Mouse (Mus musculus) heart, adult 2 months (tissue): ENCODE data around the gene Gm43552. TPM values are rescaled to one million over a fixed set of nuclear protein-coding genes. Genes with fewer than 3 reads are reported as not detected.
A peak's percentile ranks its signal among the peaks of the same experiment; 100 is the strongest.

Experiments used
- DNase-seq, 2 experiments: peaks; one replicate each; pipeline ENCODE4 v3.0.0; 2021
- H3K27ac ChIP-seq: fragments of 200-600 bp; 2 replicates; pipeline ENCODE4 v1.8.1; 2022
- H3K27me3 ChIP-seq: fragments of 200-500 bp; 2 replicates; pipeline ENCODE4 v1.6.1; 2012; ENCODE audit warnings: mild to moderate bottlenecking, low read length, inconsistent platforms, mixed read lengths; ENCODE audit not compliant: control insufficient read depth, insufficient read depth
- H3K36me3 ChIP-seq: fragments of 200-500 bp; 2 replicates; pipeline ENCODE4 v1.6.1; 2012; ENCODE audit warnings: low read length, inconsistent platforms; ENCODE audit not compliant: control insufficient read depth, insufficient read depth
- H3K4me1 ChIP-seq: fragments of 200-500 bp; 2 replicates; pipeline ENCODE4 v1.6.1; 2011; ENCODE audit warnings: low read length; ENCODE audit not compliant: control insufficient read depth, insufficient read depth
- H3K4me3 ChIP-seq: fragments of 200-600 bp; 2 replicates; pipeline ENCODE4 v1.8.1; 2022
- H3K79me2 ChIP-seq: fragments of 200-500 bp; replicated peaks from 2 replicates; pipeline ENCODE4 v1.6.1; 2012; ENCODE audit warnings: mild to moderate bottlenecking, inconsistent platforms, low read length, moderate library complexity, mixed read lengths; ENCODE audit not compliant: control insufficient read depth, insufficient read depth
- H3K9ac ChIP-seq: fragments of 200-500 bp; 2 replicates; pipeline ENCODE4 v1.6.1; 2012; ENCODE audit warnings: low read depth, mild to moderate bottlenecking, control low read depth, inconsistent platforms, low read length, mixed read lengths
- CTCF ChIP-seq: fragments of 200-600 bp; IDR thresholded peaks from 2 replicates; pipeline ENCODE4 v1.8.1; 2022; ENCODE audit warnings: antibody characterized with exemption, mild to moderate bottlenecking, moderate library complexity
- EP300 ChIP-seq: fragments of 200-500 bp; IDR thresholded peaks from 2 replicates; pipeline ENCODE4 v1.6.1; 2011; ENCODE audit warnings: low read depth, low read length, control low read depth; ENCODE audit not compliant: insufficient read depth
- POLR2A ChIP-seq: fragments of 200-500 bp; IDR thresholded peaks from 2 replicates; pipeline ENCODE4 v1.6.1; 2011; ENCODE audit warnings: mild to moderate bottlenecking, low read depth, low read length, control low read depth; ENCODE audit not compliant: insufficient read depth
- WGBS: fragments of 180-500 bp; shearing (Covaris S2); methylation state at CpG from one replicate; pipeline ENCODE4 v1.1.7; 2018; 5-methylcytosine and 5-hydroxymethylcytosine counted together
- intact Hi-C: fragments of 180-260 bp; cut with DNase I; formaldehyde crosslinking; loops from one replicate; pipeline ENCODE4 v1.15.1; 2025
- polyA plus RNA-seq: library from polyadenylated mRNA; depleted of rRNA; stranded (reverse); fragments of >200 nt; gene quantifications from 2 replicates; pipeline ENCODE4 v1.2.3, GENCODE M21; 2012
- total RNA-seq, 2 experiments: library from RNA; stranded (reverse); gene quantifications; 2 replicates each; pipeline ENCODE4 v1.2.3; 2021

The Gm43552 gene
- total and polyA plus RNA-seq, 3 experiments: not detected

DNA sequence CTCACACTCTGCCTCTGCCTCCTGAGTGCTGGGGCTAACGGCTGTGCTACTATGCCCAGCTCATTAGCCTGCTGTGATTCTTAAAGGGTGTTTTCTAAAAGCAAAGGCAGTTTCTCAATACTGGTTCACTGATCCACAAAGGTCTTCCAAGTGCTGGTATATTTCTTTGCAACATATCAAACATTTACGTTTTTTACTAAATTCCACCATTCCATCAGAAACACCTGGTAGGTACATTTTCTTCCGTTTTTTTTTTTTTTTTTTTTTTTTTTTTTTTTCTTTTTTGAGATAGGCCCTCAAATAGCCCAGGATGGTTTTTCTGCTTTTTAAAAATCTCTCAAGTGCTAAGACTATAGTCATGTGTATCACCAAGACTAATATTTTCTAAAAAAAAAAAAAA is 38.6 kb upstream of the Gm43552 start:
- 75% methylated on average over 3 of the region's 3 CpGs for WGBS
- peaks cover under 1% of the 10 kb centered on the region; the same call in 1 of the 2 replicates for H3K4me1 ChIP-seq
- no peaks in the 10 kb centered on the region for H3K36me3 ChIP-seq
- no peak for TF ChIP-seq POLR2A
- no peak for TF ChIP-seq CTCF
- intact Hi-C loops: loop anchor here (10.0 kb wide), 1 partner anchor 196 kb away; the partner anchor contains the start of gene Rfc1
- no peak overlapping the region for H3K4me3 ChIP-seq
- DNase-seq: no peak
- no peak overlapping the region for H3K27ac ChIP-seq
- no peaks in the 10 kb centered on the region for H3K27me3 ChIP-seq
- H3K9ac ChIP-seq: no peak overlapping the region
- H3K79me2 ChIP-seq: no peaks in the 10 kb centered on the region

GRCm38 (mm10) chr5:65525674-65526443 is 33.2 kb upstream of the Gm43552 start:
- Histone ChIP-seq H3K4me1 (no peaks in the 10 kb centered on the region), H3K9ac (no peak overlapping the region), H3K27me3 (no peaks in the 10 kb centered on the region), H3K36me3 (no peaks in the 10 kb centered on the region), H3K27ac (no peak overlapping the region), H3K79me2 (no peaks in the 10 kb centered on the region), H3K4me3 (no peak overlapping the region)
- DNase-seq: no peak
- WGBS: 42% methylated on average over 8 of the region's 8 CpGs
- intact Hi-C loops: no loop called here
- TF ChIP-seq EP300: no peak
- TF ChIP-seq CTCF: peak; percentile 52
- no peak for TF ChIP-seq POLR2A

- Histone ChIP-seq H3K27ac (no peak overlapping the region), H3K79me2 (no peaks in the 10 kb centered on the region), H3K4me3 (no peak overlapping the region), H3K36me3 (no peaks in the 10 kb centered on the region), H3K27me3 (no peaks in the 10 kb centered on the region), H3K4me1 (no peaks in the 10 kb centered on the region), H3K9ac (no peak overlapping the region)
- intact Hi-C loops: no loop called here
- 75% methylated on average over 4 of the region's 4 CpGs for WGBS
- DNase-seq: no peak
- TF ChIP-seq POLR2A (no peak), CTCF (no peak), EP300 (no peak)
Observed at GRCm38 (mm10) chr5:65524831-65525230, 32.2 kb upstream of the Gm43552 start.

DNA sequence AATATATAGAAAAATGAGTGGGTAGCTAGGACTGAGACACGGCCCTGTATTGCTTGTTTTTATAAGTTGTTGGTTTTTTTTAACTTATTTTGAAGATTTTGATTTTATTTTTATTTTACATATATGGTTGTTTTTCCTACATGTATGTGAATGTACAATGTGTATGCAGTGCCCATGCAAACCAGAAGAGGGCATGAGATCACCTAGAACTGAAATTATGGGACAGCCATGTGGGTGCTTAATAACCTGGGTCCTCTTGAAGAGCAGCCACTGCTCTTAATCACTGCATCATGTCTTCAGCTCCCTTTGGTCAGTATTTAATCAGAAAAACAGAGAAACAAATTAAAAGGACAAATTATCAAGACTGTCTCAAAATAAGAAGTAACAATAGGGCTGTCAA is 29.2 kb upstream of the Gm43552 start:
- Histone ChIP-seq H3K4me3 (no peak overlapping the region), H3K79me2 (no peaks in the 10 kb centered on the region), H3K27ac (no peak overlapping the region), H3K4me1 (no peaks in the 10 kb centered on the region), H3K9ac (no peak overlapping the region), H3K36me3 (no peaks in the 10 kb centered on the region), H3K27me3 (no peaks in the 10 kb centered on the region)
- 93% methylated on average over 1 of the region's 1 CpGs for WGBS
- intact Hi-C loops: no loop called here
- TF ChIP-seq CTCF: peak; percentile 28
- no peak for TF ChIP-seq EP300
- no peak for DNase-seq

DNA sequence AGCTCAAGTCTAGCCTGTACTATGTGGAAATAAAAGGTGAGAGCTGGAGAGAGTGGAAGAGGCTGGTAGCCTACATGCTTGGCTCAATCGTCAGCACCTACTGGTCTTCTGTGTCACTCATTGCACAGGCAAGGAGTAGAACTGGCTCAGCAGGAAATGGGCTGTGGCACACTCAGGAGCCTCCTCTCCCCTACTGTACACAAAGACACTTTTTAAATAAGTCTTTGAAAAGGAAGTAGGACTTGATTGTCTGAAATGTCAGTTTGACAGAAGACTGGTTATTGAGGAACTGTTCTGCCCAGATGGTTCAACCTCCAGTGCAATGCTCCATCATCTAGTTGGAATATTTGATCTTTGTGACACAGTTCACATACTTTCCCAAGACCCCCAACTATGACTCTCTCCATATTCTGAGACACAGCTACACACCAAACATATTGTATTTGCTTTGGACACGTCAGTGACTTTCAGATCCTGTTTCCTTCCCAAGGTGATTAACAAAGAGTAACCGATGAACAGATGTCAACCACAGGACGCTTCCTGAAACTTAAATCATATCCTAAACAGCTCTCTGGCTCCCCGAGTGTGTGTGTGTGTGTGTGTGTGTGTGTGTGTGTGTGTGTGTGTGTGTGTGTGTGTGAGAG is 22.1 kb upstream of the Gm43552 start:
- no peak overlapping the region for H3K27ac ChIP-seq
- no peaks in the 10 kb centered on the region for H3K79me2 ChIP-seq
- DNase-seq: no peak
- H3K27me3 ChIP-seq: no peaks in the 10 kb centered on the region
- H3K36me3 ChIP-seq: no peaks in the 10 kb centered on the region
- H3K4me3 ChIP-seq: no peak overlapping the region
- H3K9ac ChIP-seq: no peak overlapping the region
- WGBS: 32% methylated on average over 5 of the region's 5 CpGs
- intact Hi-C loops: no loop called here
- H3K4me1 ChIP-seq: peaks cover 1% of the 10 kb centered on the region
- TF ChIP-seq CTCF: no peak
- no peak for TF ChIP-seq POLR2A
- TF ChIP-seq EP300: no peak

- TF ChIP-seq POLR2A: no peak
- TF ChIP-seq CTCF: no peak
- no peak for TF ChIP-seq EP300
- Histone ChIP-seq H3K9ac (no peak overlapping the region), H3K27ac (no peak overlapping the region), H3K79me2 (no peaks in the 10 kb centered on the region), H3K27me3 (no peaks in the 10 kb centered on the region), H3K36me3 (no peaks in the 10 kb centered on the region), H3K4me1 (peaks cover 1% of the 10 kb centered on the region), H3K4me3 (no peak overlapping the region)
- 34% methylated on average over 3 of the region's 3 CpGs for WGBS
- intact Hi-C loops: no loop called here
- DNase-seq: no peak
Observed at GRCm38 (mm10) chr5:65513506-65513905, 20.9 kb upstream of the Gm43552 start.
